Mouse (Mus musculus) forebrain, postnatal 0 days (tissue): Measurements from ENCODE around the gene Map4. TPM values are rescaled to one million over a fixed set of nuclear protein-coding genes. Genes with fewer than 3 reads are reported as not detected.

Source experiments
- ATAC-seq: fragments of 200-750 bp; cut with Nextera tagmentation; 2 replicates; pipeline ENCODE4 v1.8.0; 2017; ENCODE audit warnings: mild to moderate bottlenecking, moderate library complexity
- DNase-seq: peaks from one replicate; pipeline ENCODE4 v3.0.0-alpha.2; 2015
- H3K27ac ChIP-seq: fragments of 300-500 bp; sonication (generic); 2 replicates; pipeline ENCODE4 v1.5.1; 2014; ENCODE audit warnings: low read depth, mild to moderate bottlenecking, antibody characterized with exemption, low read length, moderate library complexity, mixed read lengths
- H3K27me3 ChIP-seq: fragments of 300-500 bp; sonication (generic); 2 replicates; pipeline ENCODE4 v1.6.1; 2014; ENCODE audit warnings: mild to moderate bottlenecking, low read length, mixed read lengths; ENCODE audit not compliant: insufficient read depth
- H3K36me3 ChIP-seq: fragments of 300-500 bp; sonication (generic); 2 replicates; pipeline ENCODE4 v1.6.1; 2014; ENCODE audit warnings: mild to moderate bottlenecking, moderate library complexity; ENCODE audit not compliant: insufficient read depth
- H3K4me1 ChIP-seq: fragments of 300-500 bp; sonication (generic); 2 replicates; pipeline ENCODE4 v1.6.1; 2014; ENCODE audit warnings: antibody characterized with exemption; ENCODE audit not compliant: insufficient read depth
- H3K4me2 ChIP-seq: fragments of 300-500 bp; sonication (generic); 2 replicates; pipeline ENCODE4 v1.6.1; 2014; ENCODE audit warnings: low read depth, mild to moderate bottlenecking, moderate library complexity
- H3K4me3 ChIP-seq: fragments of 300-500 bp; sonication (generic); 2 replicates; pipeline ENCODE4 v1.5.1; 2014; ENCODE audit warnings: low read depth, low read length, mixed read lengths
- H3K9ac ChIP-seq: fragments of 300-500 bp; sonication (generic); 2 replicates; pipeline ENCODE4 v1.6.1; 2014; ENCODE audit warnings: mild to moderate bottlenecking
- H3K9me3 ChIP-seq: fragments of 300-500 bp; sonication (generic); 2 replicates; pipeline ENCODE4 v1.6.1; 2016; ENCODE audit warnings: low read length
- CTCF ChIP-seq: sonication (generic); IDR thresholded peaks from 2 replicates; pipeline ENCODE4 v1.5.1; 2016; ENCODE audit warnings: antibody characterized with exemption, control low read depth, low read depth
- WGBS: fragments of 180-500 bp; shearing (Covaris S2); extraction: QIAGEN DNeasy Blood & Tissue Kit; methylation state at CpG from one replicate; pipeline ENCODE4 v1.1.7; 2014; 5-methylcytosine and 5-hydroxymethylcytosine counted together
- polyA plus RNA-seq: library from polyadenylated mRNA; unstranded; fragments of >200 nt; fragmentation: Nextera tagmentation; extraction: Ambion mirVana; gene quantifications from 2 replicates; pipeline ENCODE4 v1.2.1, GENCODE M21; 2015
- total RNA-seq: library from RNA; depleted of rRNA; stranded (reverse); fragments of >200 nt; gene quantifications from 2 replicates; pipeline ENCODE4 v1.2.3, GENCODE M21; 2014

Map4 gene
- total and polyA plus RNA-seq, 2 experiments from 2014 or later = 201 to 237 TPM

DNA sequence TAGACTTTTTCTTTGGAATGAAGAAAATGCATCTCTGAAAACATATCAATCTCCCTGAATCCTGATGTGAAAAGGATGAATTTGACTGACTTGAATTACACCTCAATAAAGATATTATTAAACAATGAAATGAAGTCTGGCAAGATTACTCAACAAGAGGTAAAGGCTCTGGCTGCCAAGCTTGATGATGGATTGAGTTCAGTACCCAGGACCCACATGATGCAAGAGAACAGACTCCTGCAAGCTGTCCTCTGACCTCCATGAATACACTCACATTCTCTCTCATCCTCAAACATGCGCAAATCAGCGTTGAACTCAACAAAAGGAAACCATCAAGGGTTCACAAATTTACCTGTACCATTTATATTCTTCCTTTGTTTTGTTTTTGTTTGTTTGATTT is 90.9 kb downstream of the Map4 start:
- DNase-seq (no peak), ATAC-seq (no peak)
- H3K36me3 ChIP-seq = 0 out of 2 replicates have a peak, but pooled peaks cover 5% of the 10 kb centered on the region
- no peaks in the 10 kb centered on the region for H3K9me3 ChIP-seq
- H3K27ac ChIP-seq = no peak overlapping the region
- 90% methylated on average over 2 of the region's 2 CpGs for WGBS
- no peak overlapping the region for H3K9ac ChIP-seq
- H3K4me1 ChIP-seq = no peaks in the 10 kb centered on the region
- H3K27me3 ChIP-seq = no peaks in the 10 kb centered on the region
- no peak overlapping the region for H3K4me3 ChIP-seq
- TF ChIP-seq CTCF = no peak
- no peak overlapping the region for H3K4me2 ChIP-seq

DNA sequence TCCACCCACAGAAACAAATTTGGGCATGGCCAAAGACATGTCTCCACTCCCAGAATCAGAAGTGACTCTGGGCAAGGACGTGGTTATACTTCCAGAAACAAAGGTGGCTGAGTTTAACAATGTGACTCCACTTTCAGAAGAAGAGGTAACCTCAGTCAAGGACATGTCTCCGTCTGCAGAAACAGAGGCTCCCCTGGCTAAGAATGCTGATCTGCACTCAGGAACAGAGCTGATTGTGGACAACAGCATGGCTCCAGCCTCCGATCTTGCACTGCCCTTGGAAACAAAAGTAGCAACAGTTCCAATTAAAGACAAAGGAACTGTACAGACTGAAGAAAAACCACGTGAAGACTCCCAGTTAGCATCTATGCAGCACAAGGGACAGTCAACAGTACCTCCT is 103.8 kb downstream of the Map4 start:
- Histone ChIP-seq H3K4me3 (no peak overlapping the region), H3K36me3 (peaks cover 31% of the 10 kb centered on the region), H3K9me3 (no peaks in the 10 kb centered on the region), H3K9ac (no peak overlapping the region), H3K4me1 (no peaks in the 10 kb centered on the region), H3K27me3 (no peaks in the 10 kb centered on the region), H3K27ac (no peak overlapping the region), H3K4me2 (no peak overlapping the region)
- ATAC-seq = no peak
- 73% methylated on average over 4 of the region's 4 CpGs for WGBS
- TF ChIP-seq CTCF = no peak
- no peak for DNase-seq

DNA sequence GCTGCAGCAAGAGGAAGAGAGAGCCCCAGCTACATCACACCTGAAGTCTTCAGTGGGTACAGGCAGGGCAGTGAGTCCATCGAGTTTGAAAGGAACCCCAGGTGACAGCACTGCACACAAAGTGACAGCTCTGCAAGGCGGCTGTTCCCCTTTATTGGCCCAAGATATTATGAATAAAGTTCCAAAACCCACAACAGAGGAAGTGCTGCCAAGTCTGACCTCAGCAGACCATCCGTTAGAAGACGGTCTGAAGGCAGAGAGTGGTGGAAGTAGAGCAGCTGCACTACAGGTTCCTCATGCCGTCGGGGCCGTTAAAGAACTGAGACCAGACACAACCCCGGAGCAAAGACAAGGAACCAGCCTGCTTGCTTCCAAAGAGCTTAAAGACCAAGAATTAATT is 106.6 kb downstream of the Map4 start:
- 73% methylated on average over 8 of the region's 8 CpGs for WGBS
- H3K4me1 ChIP-seq = no peaks in the 10 kb centered on the region
- TF ChIP-seq CTCF = no peak
- no peaks in the 10 kb centered on the region for H3K27me3 ChIP-seq
- ATAC-seq (no peak), DNase-seq (no peak)
- H3K9me3 ChIP-seq = no peaks in the 10 kb centered on the region
- H3K9ac ChIP-seq = no peak overlapping the region
- no peak overlapping the region for H3K27ac ChIP-seq
- no peak overlapping the region for H3K4me3 ChIP-seq
- peaks cover 30% of the 10 kb centered on the region for H3K36me3 ChIP-seq
- H3K4me2 ChIP-seq = no peak overlapping the region

DNA sequence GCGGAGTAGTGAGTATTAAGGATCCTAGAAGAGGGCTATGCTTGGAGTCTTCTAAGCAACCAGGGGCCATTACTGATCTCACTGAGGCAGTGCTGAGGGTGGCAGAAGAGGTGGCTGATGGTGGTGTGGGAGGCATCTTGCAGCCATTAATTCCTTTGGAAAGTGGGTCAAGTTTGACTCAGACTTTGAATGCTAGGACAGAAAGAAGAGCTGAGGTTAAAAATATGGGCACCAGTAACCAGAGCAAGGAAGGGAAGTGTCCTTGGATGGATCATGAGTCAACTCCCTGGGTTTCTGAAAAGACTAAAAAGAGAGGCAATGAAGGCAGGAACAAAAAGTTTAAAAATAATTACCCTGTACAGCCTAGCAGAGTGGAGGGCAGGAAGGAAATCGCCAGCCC is 107.2 kb downstream of the Map4 start:
- H3K27ac ChIP-seq = no peak overlapping the region
- no peak overlapping the region for H3K9ac ChIP-seq
- no peak for TF ChIP-seq CTCF
- no peak overlapping the region for H3K4me2 ChIP-seq
- H3K4me3 ChIP-seq = no peak overlapping the region
- peaks cover 29% of the 10 kb centered on the region for H3K36me3 ChIP-seq
- H3K27me3 ChIP-seq = no peaks in the 10 kb centered on the region
- ATAC-seq = no peak
- H3K4me1 ChIP-seq = no peaks in the 10 kb centered on the region
- WGBS = 97% methylated on average over 2 of the region's 2 CpGs
- no peak for DNase-seq
- no peaks in the 10 kb centered on the region for H3K9me3 ChIP-seq

DNA sequence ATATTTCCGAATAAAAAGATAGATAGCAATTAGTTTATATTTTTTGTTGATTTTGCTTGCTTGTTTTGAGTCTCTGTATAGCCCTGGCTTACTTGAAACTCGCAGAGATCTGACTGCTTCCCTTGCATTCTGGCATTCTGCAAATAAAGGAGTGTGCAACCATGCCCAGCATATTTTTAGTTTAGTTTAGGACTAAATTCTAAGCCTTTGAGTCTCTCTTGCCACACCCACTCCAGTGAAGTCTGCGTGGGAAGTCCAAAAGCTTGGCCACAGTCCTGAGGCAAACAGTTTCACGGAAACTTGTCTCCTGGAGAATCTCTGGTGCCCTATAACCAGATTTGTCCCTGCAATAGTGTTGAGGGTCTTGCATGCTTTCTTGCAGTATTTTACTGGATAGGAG is 113.1 kb downstream of the Map4 start:
- H3K36me3 ChIP-seq = no peaks in the 10 kb centered on the region
- no peak for TF ChIP-seq CTCF
- H3K4me3 ChIP-seq = no peak overlapping the region
- no peaks in the 10 kb centered on the region for H3K9me3 ChIP-seq
- no peak overlapping the region for H3K27ac ChIP-seq
- no peak overlapping the region for H3K4me2 ChIP-seq
- DNase-seq (no peak), ATAC-seq (no peak)
- H3K27me3 ChIP-seq = no peaks in the 10 kb centered on the region
- no peaks in the 10 kb centered on the region for H3K4me1 ChIP-seq
- no peak overlapping the region for H3K9ac ChIP-seq
- WGBS = 90% methylated on average over 4 of the region's 4 CpGs

DNA sequence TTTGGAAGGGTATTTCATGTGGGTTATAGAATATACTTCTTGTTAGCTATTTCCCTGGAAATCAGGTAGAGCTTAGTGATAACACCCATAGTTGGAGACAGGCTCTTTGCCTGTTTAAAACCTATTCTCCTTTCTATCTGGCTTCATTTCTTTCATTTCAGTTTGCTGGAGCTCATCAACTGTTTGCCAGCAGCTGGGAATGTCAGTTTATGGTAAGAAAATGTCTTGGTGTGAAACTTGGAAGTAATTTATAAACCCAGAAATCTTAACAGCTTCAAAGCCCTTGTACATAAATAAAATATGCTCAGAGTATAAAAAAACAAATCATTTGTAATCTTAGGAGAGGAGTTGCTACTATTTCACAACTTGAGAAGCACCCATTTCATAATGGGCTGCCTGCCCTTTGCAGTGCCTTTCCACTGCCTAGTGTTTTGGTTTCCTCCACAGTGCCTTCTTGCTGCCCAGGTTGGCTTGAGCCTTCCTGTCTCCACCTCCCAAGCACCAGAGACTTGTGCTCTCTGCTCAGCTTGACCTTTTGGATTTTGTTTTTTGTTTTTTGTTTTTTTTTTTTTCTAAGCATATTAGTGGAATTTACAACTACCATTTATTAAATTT is 114.6 kb downstream of the Map4 start:
- DNase-seq (peak; percentile 27), ATAC-seq (no peak)
- TF ChIP-seq CTCF = no peak

DNA sequence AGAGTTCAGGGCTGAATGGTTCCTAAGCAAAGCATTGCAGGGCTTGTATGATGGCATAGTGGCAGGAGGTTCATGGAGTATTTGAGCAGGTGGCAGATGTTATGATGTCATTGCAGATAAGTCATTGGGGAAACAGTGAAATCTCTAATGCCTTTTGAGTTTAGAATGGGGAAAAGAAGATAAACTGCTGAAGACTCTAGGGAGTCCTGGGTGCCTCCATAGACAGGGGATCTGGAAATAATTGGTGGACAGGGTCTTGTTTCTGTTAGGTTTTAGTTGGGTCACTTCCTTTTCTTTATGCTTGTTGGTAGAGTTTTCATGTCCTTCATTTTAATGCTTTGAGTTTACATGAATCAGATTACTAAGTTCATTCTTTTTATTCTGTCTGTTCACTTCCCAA is 116.0 kb downstream of the Map4 start:
- no peak overlapping the region for H3K9ac ChIP-seq
- DNase-seq (no peak), ATAC-seq (no peak)
- H3K4me2 ChIP-seq = no peak overlapping the region
- H3K27ac ChIP-seq = no peak overlapping the region
- H3K4me1 ChIP-seq = peaks cover 9% of the 10 kb centered on the region
- H3K27me3 ChIP-seq = no peaks in the 10 kb centered on the region
- no peak for TF ChIP-seq CTCF
- H3K4me3 ChIP-seq = no peak overlapping the region
- H3K36me3 ChIP-seq = no peaks in the 10 kb centered on the region
- no peaks in the 10 kb centered on the region for H3K9me3 ChIP-seq

More for the DNA sequence above, 114.6 kb downstream of the Map4 start:
- H3K9ac ChIP-seq = no peak overlapping the region
- no peaks in the 10 kb centered on the region for H3K36me3 ChIP-seq
- H3K27ac ChIP-seq = no peak overlapping the region
- no peaks in the 10 kb centered on the region for H3K9me3 ChIP-seq
- no peaks in the 10 kb centered on the region for H3K27me3 ChIP-seq
- no peak overlapping the region for H3K4me3 ChIP-seq
- H3K4me1 ChIP-seq = peaks cover 3% of the 10 kb centered on the region; the same call in 1 of the 2 replicates
- H3K4me2 ChIP-seq = no peak overlapping the region

DNA sequence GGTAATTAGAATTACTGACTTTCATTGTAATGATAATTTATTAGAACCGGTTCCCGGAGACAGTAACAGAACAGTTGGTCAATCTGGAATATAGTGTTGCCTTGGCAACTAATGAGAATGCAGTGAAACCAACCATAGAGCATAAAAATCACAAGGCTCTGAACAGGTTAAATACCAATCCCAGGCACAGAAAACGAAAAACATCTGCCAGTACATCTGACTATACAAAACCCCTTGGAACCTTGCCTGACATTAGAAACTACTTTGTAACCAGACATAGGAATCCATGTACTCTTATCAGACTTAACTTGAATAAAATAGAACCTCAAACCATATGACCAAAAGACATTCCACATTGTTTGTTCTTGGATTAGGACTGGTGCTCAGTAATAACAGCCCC is 116.6 kb downstream of the Map4 start:
- Histone ChIP-seq H3K9me3 (no peaks in the 10 kb centered on the region), H3K9ac (no peak overlapping the region), H3K27ac (no peak overlapping the region), H3K4me1 (peaks cover 15% of the 10 kb centered on the region), H3K27me3 (no peaks in the 10 kb centered on the region), H3K4me2 (no peak overlapping the region), H3K4me3 (no peak overlapping the region), H3K36me3 (no peaks in the 10 kb centered on the region)
- DNase-seq (peak; percentile 9), ATAC-seq (no peak)
- no peak for TF ChIP-seq CTCF
- 10% methylated on average over 3 of the region's 3 CpGs for WGBS
